Mouse (Mus musculus) adrenal gland, postnatal 36 days (tissue): ENCODE results near the gene Shh. TPM values are rescaled to one million over a fixed set of nuclear protein-coding genes. Genes with fewer than 3 reads are reported as not detected.

Experiments
- total RNA-seq, 2 experiments: library from RNA; stranded (reverse); gene quantifications; 2 replicates each; pipeline ENCODE4 v1.2.3; 2021

Gene Shh
- total RNA-seq, 2 experiments from 2014 or later, result 10.6 to 25.1 TPM

Other genes with a start within 250 kb of the Shh start
- gene Cnpy1, start 221.4 kb downstream of the Shh start, total RNA-seq, result not detected
- 10 to 100 TPM; 44.2 to 52.8 TPM for gene Rbm33, start 150.1 kb downstream of the Shh start, total RNA-seq